Mouse (Mus musculus): ENCODE measurements around the gene Kmt2b. TPM values are rescaled to one million over a fixed set of nuclear protein-coding genes. Genes with fewer than 3 reads are reported as not detected.

Gene Kmt2b
- polyA plus RNA-seq, 1 experiment: 40.1 TPM

- no peak overlapping the region for H3K4me3 ChIP-seq (ENCODE audit: insufficient read depth, low read length)
- H3K27ac ChIP-seq (ENCODE audit: insufficient read depth, low read length): no peak overlapping the region
- no peaks in the 10 kb centered on the region for H3K4me1 ChIP-seq (ENCODE audit: control insufficient read depth, insufficient read depth, low read length)
- TF ChIP-seq POLR2A (IDR thresholded peaks at IDR 0.05; ENCODE audit: low read depth, low read length): no peak
- TF ChIP-seq CTCF (IDR thresholded peaks at IDR 0.05; ENCODE audit: borderline replicate concordance, insufficient read depth, low read length): no peak
Observed at GRCm38 (mm10) chr7:30618658-30619057, 30.1 kb upstream of the Kmt2b start.

- TF ChIP-seq POLR2A (IDR thresholded peaks at IDR 0.05; ENCODE audit: low read depth, low read length) (no peak), CTCF (IDR thresholded peaks at IDR 0.05; ENCODE audit: borderline replicate concordance, insufficient read depth, low read length) (no peak)
- Histone ChIP-seq H3K4me3 (ENCODE audit: insufficient read depth, low read length) (no peak overlapping the region), H3K27ac (ENCODE audit: insufficient read depth, low read length) (no peak overlapping the region), H3K4me1 (ENCODE audit: control insufficient read depth, insufficient read depth, low read length) (no peaks in the 10 kb centered on the region)
Observed at GRCm38 (mm10) chr7:30615049-30615760, 26.7 kb upstream of the Kmt2b start.

GRCm38 (mm10) chr7:30614454-30614853 is 25.9 kb upstream of the Kmt2b start:
- TF ChIP-seq POLR2A (IDR thresholded peaks at IDR 0.05; ENCODE audit: low read depth, low read length) (no peak), CTCF (IDR thresholded peaks at IDR 0.05; ENCODE audit: borderline replicate concordance, insufficient read depth, low read length) (no peak)
- Histone ChIP-seq H3K27ac (ENCODE audit: insufficient read depth, low read length) (no peak overlapping the region), H3K4me1 (ENCODE audit: control insufficient read depth, insufficient read depth, low read length) (no peaks in the 10 kb centered on the region), H3K4me3 (ENCODE audit: insufficient read depth, low read length) (no peak overlapping the region)

- no peak overlapping the region for H3K4me3 ChIP-seq (ENCODE audit: insufficient read depth, low read length)
- no peaks in the 10 kb centered on the region for H3K4me1 ChIP-seq (ENCODE audit: control insufficient read depth, insufficient read depth, low read length)
- TF ChIP-seq POLR2A (IDR thresholded peaks at IDR 0.05; ENCODE audit: low read depth, low read length): no peak
- TF ChIP-seq CTCF (IDR thresholded peaks at IDR 0.05; ENCODE audit: borderline replicate concordance, insufficient read depth, low read length): peak; percentile 24; the same call in 1 of the 2 replicates
- no peak overlapping the region for H3K27ac ChIP-seq (ENCODE audit: insufficient read depth, low read length)
Observed at GRCm38 (mm10) chr7:30613529-30614112, 25.1 kb upstream of the Kmt2b start.

- Histone ChIP-seq H3K4me3 (ENCODE audit: insufficient read depth, low read length) (no peak within 1 kb of the TSS), H3K4me1 (ENCODE audit: control insufficient read depth, insufficient read depth, low read length) (no peaks in the 10 kb centered on the region), H3K27ac (ENCODE audit: insufficient read depth, low read length) (no peak within 1 kb of the TSS)
- TF ChIP-seq POLR2A (IDR thresholded peaks at IDR 0.05; ENCODE audit: low read depth, low read length) (no peak), CTCF (IDR thresholded peaks at IDR 0.05; ENCODE audit: borderline replicate concordance, insufficient read depth, low read length) (no peak)
Observed at GRCm38 (mm10) chr7:30612654-30613402, 24.3 kb upstream of the Kmt2b start, which contains the start of gene Upk1a. TSS of gene Upk1a (minus strand) at chr7:30612847.

GRCm38 (mm10) chr7:30610043-30610442 is 21.5 kb upstream of the Kmt2b start:
- TF ChIP-seq CTCF (IDR thresholded peaks at IDR 0.05; ENCODE audit: borderline replicate concordance, insufficient read depth, low read length) (no peak), POLR2A (IDR thresholded peaks at IDR 0.05; ENCODE audit: low read depth, low read length) (no peak)
- Histone ChIP-seq H3K4me3 (ENCODE audit: insufficient read depth, low read length) (no peak overlapping the region), H3K4me1 (ENCODE audit: control insufficient read depth, insufficient read depth, low read length) (no peaks in the 10 kb centered on the region), H3K27ac (ENCODE audit: insufficient read depth, low read length) (no peak overlapping the region)

GRCm38 (mm10) chr7:30608476-30608875 is 19.9 kb upstream of the Kmt2b start:
- no peak for TF ChIP-seq CTCF (IDR thresholded peaks at IDR 0.05; ENCODE audit: borderline replicate concordance, insufficient read depth, low read length)
- no peak for TF ChIP-seq POLR2A (IDR thresholded peaks at IDR 0.05; ENCODE audit: low read depth, low read length)
- Histone ChIP-seq H3K4me3 (ENCODE audit: insufficient read depth, low read length) (no peak overlapping the region), H3K27ac (ENCODE audit: insufficient read depth, low read length) (no peak overlapping the region), H3K4me1 (ENCODE audit: control insufficient read depth, insufficient read depth, low read length) (no peaks in the 10 kb centered on the region)

GRCm38 (mm10) chr7:30607706-30608309 is 19.3 kb upstream of the Kmt2b start:
- H3K4me1 ChIP-seq (ENCODE audit: control insufficient read depth, insufficient read depth, low read length): no peaks in the 10 kb centered on the region
- TF ChIP-seq CTCF (IDR thresholded peaks at IDR 0.05; ENCODE audit: borderline replicate concordance, insufficient read depth, low read length) (peak; percentile 75), POLR2A (IDR thresholded peaks at IDR 0.05; ENCODE audit: low read depth, low read length) (no peak)
- H3K27ac ChIP-seq (ENCODE audit: insufficient read depth, low read length): no peak overlapping the region
- no peak overlapping the region for H3K4me3 ChIP-seq (ENCODE audit: insufficient read depth, low read length)

- Histone ChIP-seq H3K27ac (ENCODE audit: insufficient read depth, low read length) (no peak overlapping the region), H3K4me3 (ENCODE audit: insufficient read depth, low read length) (no peak overlapping the region), H3K4me1 (ENCODE audit: control insufficient read depth, insufficient read depth, low read length) (no peaks in the 10 kb centered on the region)
- TF ChIP-seq POLR2A (IDR thresholded peaks at IDR 0.05; ENCODE audit: low read depth, low read length): no peak
- no peak for TF ChIP-seq CTCF (IDR thresholded peaks at IDR 0.05; ENCODE audit: borderline replicate concordance, insufficient read depth, low read length)
Observed at GRCm38 (mm10) chr7:30604944-30605343, 16.4 kb upstream of the Kmt2b start.
